Mouse (Mus musculus) E14TG2a.4 (cell line): ENCODE results near the gene Cep57.
A peak's percentile ranks its signal among the peaks of the same experiment; 100 is the strongest.

Experiments
- H3K27me3 ChIP-seq: 2 replicates; pipeline ENCODE4 v1.6.1; 2014; ENCODE audit warnings: low read length, control low read depth; ENCODE audit not compliant: insufficient read depth
- H3K36me3 ChIP-seq: 2 replicates; pipeline ENCODE4 v1.6.1; 2014; ENCODE audit warnings: low read length, control low read depth; ENCODE audit not compliant: insufficient read depth
- H3K4me1 ChIP-seq: replicated peaks from 2 replicates; pipeline ENCODE4 v1.6.1; 2014; ENCODE audit warnings: low read depth, low read length, control low read depth
- H3K4me3 ChIP-seq: replicated peaks from 2 replicates; pipeline ENCODE4 v1.5.1; 2014; ENCODE audit warnings: mild to moderate bottlenecking, low read length
- H3K9me3 ChIP-seq: 2 replicates; pipeline ENCODE4 v1.6.1; 2014; ENCODE audit warnings: low read length, control low read depth
- CTCF ChIP-seq: conservative IDR thresholded peaks from 2 replicates; pipeline ENCODE4 v1.5.1; 2014; ENCODE audit warnings: low read length
- NANOG ChIP-seq: IDR thresholded peaks from 2 replicates; pipeline ENCODE4 v1.6.1; 2014; ENCODE audit warnings: borderline replicate concordance, low read length, mixed read lengths
- POU5F1 ChIP-seq: IDR thresholded peaks from 2 replicates; pipeline ENCODE4 v1.6.1; 2014; ENCODE audit warnings: low read length, borderline replicate concordance

Gene Cep57

DNA sequence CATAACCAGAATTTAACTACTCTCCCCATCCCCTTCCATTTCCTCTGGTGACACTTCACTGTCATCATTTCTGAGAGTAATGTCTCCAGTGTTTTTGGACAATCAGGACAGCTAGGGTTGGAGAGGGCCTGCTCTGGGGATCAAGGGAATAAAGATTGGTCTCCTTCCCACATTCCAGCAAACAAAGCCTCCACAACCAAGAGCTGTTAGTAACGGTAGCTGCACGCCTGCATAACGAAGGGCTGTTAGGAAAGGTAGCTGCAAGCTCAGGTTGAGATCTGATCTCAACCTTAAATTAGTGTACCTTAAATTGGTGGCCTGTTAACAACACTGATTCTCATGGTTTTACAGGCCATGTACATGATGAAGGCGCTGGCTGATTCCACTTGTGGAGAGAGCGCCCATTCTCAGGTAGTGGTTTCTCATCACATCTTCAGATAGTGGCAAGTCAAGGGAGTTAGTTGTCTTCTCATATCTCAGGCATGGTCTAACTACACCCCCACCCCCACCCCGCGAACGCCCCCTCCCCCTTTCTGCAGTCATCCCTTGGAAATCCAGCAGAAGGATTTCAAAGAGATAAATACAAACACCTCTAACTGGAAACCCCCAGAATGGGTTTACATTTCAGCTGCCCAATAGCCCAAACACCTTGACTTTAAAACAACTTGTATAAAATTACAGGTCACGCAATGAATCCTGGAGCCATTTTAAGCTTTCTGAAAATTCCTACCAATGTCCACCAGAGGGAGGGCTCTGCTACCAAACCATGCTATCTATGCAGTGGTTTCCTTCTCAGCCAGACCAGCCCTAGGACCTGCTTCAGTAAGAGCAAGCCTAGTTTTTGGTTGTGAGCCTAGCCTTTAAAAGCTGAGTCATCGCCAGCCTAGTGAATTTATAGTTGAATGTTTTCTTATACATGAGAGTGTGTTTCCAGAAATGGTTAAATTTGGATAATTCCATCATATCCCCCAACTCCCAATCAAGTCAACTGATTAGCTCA, 21.9 kb upstream of the Cep57 start:
- H3K4me3 ChIP-seq: no peak overlapping the region
- TF ChIP-seq CTCF (peak; percentile 66), NANOG (no peak)

DNA sequence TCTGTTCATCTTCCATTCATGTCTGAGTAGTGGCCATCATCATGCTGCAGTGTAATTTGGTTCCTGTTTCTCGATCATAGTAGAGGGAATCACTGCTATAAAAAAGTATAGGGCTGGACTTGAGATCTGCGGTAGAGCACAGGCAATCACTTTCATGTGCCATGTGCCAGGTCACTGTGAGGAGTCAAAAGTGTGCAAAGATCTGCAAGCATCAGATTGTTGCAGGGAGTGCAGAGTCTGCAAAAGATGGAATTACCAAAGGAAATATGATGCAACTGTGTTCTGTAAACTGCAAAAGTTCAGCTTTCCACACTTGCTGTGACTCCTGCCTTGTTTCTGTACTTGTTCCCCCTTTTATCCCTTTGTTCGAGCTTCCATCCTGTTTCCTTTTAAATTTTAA, 20.7 kb upstream of the Cep57 start:
- no peaks in the 10 kb centered on the region for H3K27me3 ChIP-seq
- peaks cover 38% of the 10 kb centered on the region for H3K36me3 ChIP-seq
- no peak for TF ChIP-seq CTCF
- no peak for TF ChIP-seq NANOG
- no peak for TF ChIP-seq POU5F1
- H3K9me3 ChIP-seq: no peaks in the 10 kb centered on the region
- H3K4me1 ChIP-seq: 0 out of 2 replicates have a peak, but pooled peaks cover 4% of the 10 kb centered on the region
- no peak overlapping the region for H3K4me3 ChIP-seq

More for the DNA sequence above, 21.9 kb upstream of the Cep57 start:
- Histone ChIP-seq H3K36me3 (peaks cover 28% of the 10 kb centered on the region), H3K27me3 (no peaks in the 10 kb centered on the region), H3K9me3 (no peaks in the 10 kb centered on the region), H3K4me1 (0 out of 2 replicates have a peak, but pooled peaks cover 4% of the 10 kb centered on the region)

DNA sequence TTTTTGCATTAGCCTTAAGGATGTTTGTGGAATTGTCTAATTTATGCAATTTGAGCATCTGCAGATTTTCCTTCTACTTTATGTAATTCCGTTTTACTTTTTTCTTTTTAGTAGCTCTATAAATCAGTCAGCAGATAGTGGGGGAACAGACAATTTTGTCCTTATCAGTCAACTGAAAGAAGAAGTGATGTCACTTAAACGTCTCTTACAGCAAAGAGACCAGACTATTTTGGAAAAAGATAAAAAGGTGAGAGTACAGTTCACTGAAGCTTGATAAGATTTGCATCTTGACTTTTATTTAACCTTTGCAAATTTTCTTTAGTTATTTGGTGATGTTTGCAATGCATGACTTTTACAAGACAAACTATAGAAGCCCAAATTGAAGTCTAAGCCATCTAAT, 9.8 kb upstream of the Cep57 start:
- TF ChIP-seq NANOG (no peak), CTCF (no peak), POU5F1 (no peak)
- no peaks in the 10 kb centered on the region for H3K9me3 ChIP-seq
- H3K4me1 ChIP-seq: no peaks in the 10 kb centered on the region
- no peaks in the 10 kb centered on the region for H3K27me3 ChIP-seq
- no peak overlapping the region for H3K4me3 ChIP-seq
- H3K36me3 ChIP-seq: peaks cover 97% of the 10 kb centered on the region

DNA sequence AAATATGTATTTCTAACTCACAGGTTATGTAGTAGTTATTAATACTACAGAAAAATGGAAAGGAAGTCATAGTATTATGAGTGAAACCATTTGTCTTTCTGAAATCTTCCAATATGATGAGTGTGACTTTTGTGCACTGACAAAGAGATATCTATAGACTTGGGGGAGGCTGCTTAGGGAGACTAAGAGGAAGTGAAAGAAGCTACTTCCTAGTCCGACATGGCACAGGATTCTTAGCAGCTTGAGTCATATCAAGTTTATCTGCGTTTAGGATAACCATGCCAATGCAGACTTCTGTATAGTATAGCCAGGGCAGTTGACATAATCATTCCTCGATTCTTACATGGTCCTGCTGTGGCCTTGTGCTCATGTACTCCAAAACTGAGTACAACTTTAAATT, 8.3 kb upstream of the Cep57 start:
- H3K4me3 ChIP-seq: no peak overlapping the region
- H3K4me1 ChIP-seq: 0 out of 2 replicates have a peak, but pooled peaks cover 3% of the 10 kb centered on the region
- TF ChIP-seq CTCF: no peak
- no peak for TF ChIP-seq NANOG
- no peak for TF ChIP-seq POU5F1
- no peaks in the 10 kb centered on the region for H3K27me3 ChIP-seq
- peaks cover 97% of the 10 kb centered on the region for H3K36me3 ChIP-seq
- H3K9me3 ChIP-seq: no peaks in the 10 kb centered on the region

DNA sequence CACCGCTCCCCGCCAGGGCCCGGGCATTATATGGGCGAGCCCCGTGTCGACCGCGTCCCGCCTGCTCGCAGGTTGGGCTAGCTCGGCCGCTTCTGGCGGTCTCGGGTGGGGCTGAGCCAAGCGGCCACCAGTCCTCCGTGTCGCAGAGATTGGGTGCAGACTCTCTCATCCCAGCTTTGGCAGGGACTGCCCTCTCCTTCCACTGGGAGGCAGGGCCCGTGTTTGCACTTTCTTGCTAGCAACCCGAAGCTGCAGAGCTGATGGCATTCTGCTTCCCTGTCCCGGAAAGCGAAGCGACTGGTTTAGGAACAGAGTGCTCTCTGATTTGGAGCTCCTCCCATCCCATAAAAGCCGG, 1.2 kb upstream of the Cep57 start:
- peaks cover 53% of the 10 kb centered on the region for H3K36me3 ChIP-seq
- TF ChIP-seq NANOG (no peak), CTCF (no peak), POU5F1 (no peak)

DNA sequence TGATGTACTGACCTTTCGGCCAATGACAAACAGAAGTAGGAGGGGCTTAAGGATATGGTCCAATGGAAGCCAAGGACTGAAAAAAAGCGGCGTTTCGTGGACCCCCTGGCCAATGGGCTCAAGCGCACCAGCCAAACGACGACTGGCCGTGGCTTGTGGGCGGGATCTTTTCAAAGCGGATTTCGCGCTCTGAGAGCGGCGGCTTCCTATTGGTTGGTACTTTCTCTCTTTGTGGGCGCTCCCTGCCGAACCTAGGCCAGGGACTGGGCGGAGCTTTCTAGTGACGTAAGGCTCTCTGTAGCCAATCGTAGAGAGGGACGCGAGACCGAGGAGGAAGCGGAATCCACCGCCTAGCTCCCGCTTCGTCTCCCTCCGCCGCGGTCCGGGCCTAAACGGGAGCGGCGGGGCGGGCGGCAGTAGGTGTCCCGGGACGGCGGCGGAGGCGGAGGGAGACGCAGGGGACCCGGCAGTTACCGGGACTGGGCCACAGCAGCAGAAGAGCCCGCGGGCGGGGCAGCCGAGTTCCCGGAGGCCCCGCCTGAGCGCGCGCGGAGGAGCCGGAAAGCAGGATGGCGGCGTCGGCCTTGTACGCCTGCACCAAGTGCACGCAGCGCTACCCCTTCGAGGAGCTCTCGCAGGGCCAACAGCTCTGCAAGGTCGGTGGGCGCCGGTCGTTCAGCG, 639 bp upstream of the Cep57 start, which contains the start of gene Fam76b:
Gene Fam76b (plus strand): TSS at position 311 of the 681 bp plus-strand sequence.
- Histone ChIP-seq H3K27me3 (no peaks in the 10 kb centered on the region), H3K9me3 (no peaks in the 10 kb centered on the region), H3K4me1 (peaks cover 44% of the 10 kb centered on the region), H3K4me3 (peak within 1 kb of the TSS; percentile 98), H3K36me3 (peaks cover 52% of the 10 kb centered on the region)
- TF ChIP-seq POU5F1: no peak
- TF ChIP-seq CTCF: no peak
- no peak for TF ChIP-seq NANOG

More for the DNA sequence above, 1.2 kb upstream of the Cep57 start:
- no peaks in the 10 kb centered on the region for H3K27me3 ChIP-seq
- H3K4me1 ChIP-seq: peaks cover 39% of the 10 kb centered on the region
- peak overlapping the region; percentile 93 for H3K4me3 ChIP-seq
- no peaks in the 10 kb centered on the region for H3K9me3 ChIP-seq

DNA sequence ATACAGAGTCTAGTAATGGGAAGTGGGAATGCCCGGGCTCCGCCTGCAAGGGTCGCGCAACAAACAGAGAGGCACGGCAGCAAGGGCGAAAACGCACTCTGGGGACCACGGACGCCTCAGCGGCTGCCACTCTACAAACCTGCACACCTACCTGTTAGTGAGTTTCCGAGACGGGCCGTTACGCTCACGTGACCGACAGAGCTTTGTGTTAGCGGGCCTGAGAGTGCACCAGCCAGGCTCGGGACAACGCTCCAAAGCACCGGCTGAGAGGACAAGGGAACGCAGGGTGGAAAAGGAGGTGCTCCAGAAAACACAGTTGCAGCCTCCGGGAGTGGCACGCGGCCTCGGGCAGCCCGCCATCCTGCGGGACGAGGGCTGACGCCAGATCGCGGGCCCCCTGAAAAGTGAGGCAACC, 509 bp downstream of the Cep57 start:
- peaks cover 47% of the 10 kb centered on the region for H3K36me3 ChIP-seq
- no peaks in the 10 kb centered on the region for H3K9me3 ChIP-seq
- TF ChIP-seq CTCF: no peak
- no peak for TF ChIP-seq NANOG
- no peak for TF ChIP-seq POU5F1
- H3K4me1 ChIP-seq: peaks cover 47% of the 10 kb centered on the region
- no peaks in the 10 kb centered on the region for H3K27me3 ChIP-seq
- H3K4me3 ChIP-seq: peak overlapping the region; percentile 98

DNA sequence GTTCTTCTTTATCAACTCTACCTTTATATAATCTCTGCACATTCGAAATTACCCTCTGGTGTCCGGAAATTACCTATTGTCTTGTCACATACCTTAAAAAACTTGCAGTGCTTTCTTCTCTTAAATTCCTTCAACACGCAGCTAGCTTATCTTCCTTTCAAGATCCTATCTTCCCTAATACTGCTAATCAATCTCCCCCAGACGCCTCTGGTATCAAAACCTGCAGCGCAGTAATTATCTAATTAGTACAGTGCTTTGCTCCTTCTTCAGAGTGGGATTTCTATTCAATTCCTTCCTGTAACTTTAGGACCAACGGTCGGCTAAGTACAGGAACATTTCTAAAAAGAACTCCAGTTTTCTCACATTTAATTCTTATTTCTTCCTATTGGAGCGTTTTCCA, 1.0 kb downstream of the Cep57 start:
- Histone ChIP-seq H3K9me3 (no peaks in the 10 kb centered on the region), H3K4me1 (peaks cover 43% of the 10 kb centered on the region), H3K4me3 (peak overlapping the region; percentile 98), H3K36me3 (peaks cover 47% of the 10 kb centered on the region), H3K27me3 (no peaks in the 10 kb centered on the region)
- TF ChIP-seq NANOG (no peak), CTCF (no peak), POU5F1 (no peak)
